Mouse (Mus musculus): Measurements from ENCODE around the gene Pam16. TPM values are rescaled to one million over a fixed set of nuclear protein-coding genes. Genes with fewer than 3 reads are reported as not detected.

Pam16 gene
- polyA plus RNA-seq, 1 experiment from 2014 or later: 192 TPM

GRCm38 (mm10) chr16:4649692-4650091 is 24.9 kb upstream of the Pam16 start:
- Histone ChIP-seq H3K4me2 (ENCODE audit: low read length) (no peak overlapping the region), H3K4me3 (ENCODE audit: low read depth, low read length) (no peak overlapping the region), H3K27me3 (replicated peaks; ENCODE audit: control insufficient read depth, insufficient read depth, low read length) (no peaks in the 10 kb centered on the region), H3K27ac (ENCODE audit: low read depth, low read length) (no peak overlapping the region), H3K9ac (ENCODE audit: low read length) (no peak overlapping the region), H3K9me3 (replicated peaks; ENCODE audit: control insufficient read depth, low read length) (no peaks in the 10 kb centered on the region), H3K4me1 (ENCODE audit: control insufficient read depth, insufficient read depth, low read length) (no peaks in the 10 kb centered on the region), H3K36me3 (ENCODE audit: control insufficient read depth, insufficient read depth, low read length) (peaks cover 15% of the 10 kb centered on the region; the same call in 1 of the 2 replicates)
- ATAC-seq (no peak), DNase-seq (ENCODE audit: low spot score) (no peak)
- WGBS: 92% methylated on average over 11 of the region's 11 CpGs

- no peak overlapping the region for H3K4me3 ChIP-seq (ENCODE audit: low read depth, low read length)
- H3K9ac ChIP-seq (ENCODE audit: low read length): no peak overlapping the region
- no peak overlapping the region for H3K27ac ChIP-seq (ENCODE audit: low read depth, low read length)
- H3K36me3 ChIP-seq (ENCODE audit: control insufficient read depth, insufficient read depth, low read length): peaks cover 15% of the 10 kb centered on the region; the same call in 1 of the 2 replicates
- no peak overlapping the region for H3K4me2 ChIP-seq (ENCODE audit: low read length)
- ATAC-seq (no peak), DNase-seq (ENCODE audit: low spot score) (no peak)
- peaks cover 2% of the 10 kb centered on the region for H3K4me1 ChIP-seq (ENCODE audit: control insufficient read depth, insufficient read depth, low read length)
- no peaks in the 10 kb centered on the region for H3K9me3 ChIP-seq (replicated peaks; ENCODE audit: control insufficient read depth, low read length)
- WGBS: 87% methylated on average over 5 of the region's 5 CpGs
- H3K27me3 ChIP-seq (replicated peaks; ENCODE audit: control insufficient read depth, insufficient read depth, low read length): no peaks in the 10 kb centered on the region
Measured at GRCm38 (mm10) chr16:4649211-4649610, 24.4 kb upstream of the Pam16 start.

GRCm38 (mm10) chr16:4648416-4649023 is 23.7 kb upstream of the Pam16 start:
- DNase-seq (ENCODE audit: low spot score) (no peak), ATAC-seq (no peak)
- no peak overlapping the region for H3K4me3 ChIP-seq (ENCODE audit: low read depth, low read length)
- no peak overlapping the region for H3K4me2 ChIP-seq (ENCODE audit: low read length)
- H3K27me3 ChIP-seq (replicated peaks; ENCODE audit: control insufficient read depth, insufficient read depth, low read length): no peaks in the 10 kb centered on the region
- peaks cover 8% of the 10 kb centered on the region for H3K4me1 ChIP-seq (ENCODE audit: control insufficient read depth, insufficient read depth, low read length)
- peaks cover 15% of the 10 kb centered on the region; the same call in 1 of the 2 replicates for H3K36me3 ChIP-seq (ENCODE audit: control insufficient read depth, insufficient read depth, low read length)
- H3K9me3 ChIP-seq (replicated peaks; ENCODE audit: control insufficient read depth, low read length): no peaks in the 10 kb centered on the region
- H3K9ac ChIP-seq (ENCODE audit: low read length): no peak overlapping the region
- H3K27ac ChIP-seq (ENCODE audit: low read depth, low read length): no peak overlapping the region
- WGBS: 88% methylated on average over 28 of the region's 28 CpGs

DNA sequence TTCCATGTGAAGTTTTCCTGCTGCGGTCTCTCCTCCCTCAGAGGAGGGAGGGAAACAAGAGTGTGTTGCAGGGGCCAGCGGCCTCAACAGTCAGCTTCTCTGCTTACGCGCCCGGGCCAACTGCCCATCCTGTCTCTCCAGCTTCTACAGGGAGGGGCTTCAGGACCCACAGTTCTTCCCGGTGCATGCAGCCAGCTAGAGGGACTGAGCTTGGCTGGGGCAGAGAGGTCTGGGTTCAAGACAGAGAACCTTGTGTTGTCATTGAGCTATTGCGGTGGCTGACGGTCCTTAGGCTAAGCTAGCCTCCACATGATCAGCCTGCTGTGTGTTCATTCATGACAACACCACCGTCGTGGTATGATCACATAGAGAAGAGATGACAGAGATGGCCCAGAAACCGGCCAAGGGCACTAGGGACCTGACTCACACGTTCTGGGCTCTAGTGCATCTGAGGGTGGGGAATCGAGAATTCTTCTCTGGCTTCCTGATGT is 22.9 kb upstream of the Pam16 start:
- Histone ChIP-seq H3K27me3 (replicated peaks; ENCODE audit: control insufficient read depth, insufficient read depth, low read length) (no peaks in the 10 kb centered on the region), H3K4me3 (ENCODE audit: low read depth, low read length) (no peak overlapping the region), H3K4me1 (ENCODE audit: control insufficient read depth, insufficient read depth, low read length) (peaks cover 16% of the 10 kb centered on the region), H3K36me3 (ENCODE audit: control insufficient read depth, insufficient read depth, low read length) (peaks cover 12% of the 10 kb centered on the region; the same call in 1 of the 2 replicates), H3K9ac (ENCODE audit: low read length) (no peak overlapping the region), H3K4me2 (ENCODE audit: low read length) (no peak overlapping the region), H3K9me3 (replicated peaks; ENCODE audit: control insufficient read depth, low read length) (no peaks in the 10 kb centered on the region), H3K27ac (ENCODE audit: low read depth, low read length) (no peak overlapping the region)
- no peak for DNase-seq (ENCODE audit: low spot score)
- ATAC-seq: no peak
- 81% methylated on average over 13 of the region's 13 CpGs for WGBS

DNA sequence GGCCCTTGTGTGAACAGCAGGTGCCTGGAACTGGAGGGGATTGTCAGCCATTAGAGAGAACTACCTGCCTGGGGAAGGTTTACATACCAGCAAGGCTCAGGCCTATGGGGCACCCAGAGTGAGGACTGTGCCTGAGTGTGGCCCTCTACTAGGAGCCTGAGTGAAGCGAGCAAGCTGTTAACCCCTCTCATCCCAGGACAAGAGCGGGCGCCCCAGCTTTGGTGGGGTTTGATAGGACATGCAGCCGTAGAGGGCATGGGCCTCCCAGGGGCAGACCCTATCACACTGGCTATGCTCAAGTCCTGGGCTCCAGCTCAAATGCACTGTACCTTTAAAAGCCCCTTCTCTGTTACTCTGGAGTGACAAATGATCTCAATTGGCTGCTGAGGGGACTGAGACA is 22.0 kb upstream of the Pam16 start:
- Histone ChIP-seq H3K9ac (ENCODE audit: low read length) (no peak overlapping the region), H3K9me3 (replicated peaks; ENCODE audit: control insufficient read depth, low read length) (no peaks in the 10 kb centered on the region), H3K4me2 (ENCODE audit: low read length) (no peak overlapping the region), H3K36me3 (ENCODE audit: control insufficient read depth, insufficient read depth, low read length) (peaks cover 11% of the 10 kb centered on the region; the same call in 1 of the 2 replicates), H3K4me1 (ENCODE audit: control insufficient read depth, insufficient read depth, low read length) (peaks cover 23% of the 10 kb centered on the region), H3K27me3 (replicated peaks; ENCODE audit: control insufficient read depth, insufficient read depth, low read length) (no peaks in the 10 kb centered on the region), H3K4me3 (ENCODE audit: low read depth, low read length) (no peak overlapping the region), H3K27ac (ENCODE audit: low read depth, low read length) (no peak overlapping the region)
- DNase-seq (ENCODE audit: low spot score) (no peak), ATAC-seq (no peak)
- 77% methylated on average over 4 of the region's 4 CpGs for WGBS

- no peaks in the 10 kb centered on the region for H3K9me3 ChIP-seq (replicated peaks; ENCODE audit: control insufficient read depth, low read length)
- H3K4me2 ChIP-seq (ENCODE audit: low read length): no peak overlapping the region
- DNase-seq (ENCODE audit: low spot score) (no peak), ATAC-seq (no peak)
- H3K36me3 ChIP-seq (ENCODE audit: control insufficient read depth, insufficient read depth, low read length): peaks cover 8% of the 10 kb centered on the region; the same call in 1 of the 2 replicates
- no peak overlapping the region for H3K9ac ChIP-seq (ENCODE audit: low read length)
- WGBS: 77% methylated on average over 4 of the region's 4 CpGs
- H3K27ac ChIP-seq (ENCODE audit: low read depth, low read length): no peak overlapping the region
- H3K27me3 ChIP-seq (replicated peaks; ENCODE audit: control insufficient read depth, insufficient read depth, low read length): no peaks in the 10 kb centered on the region
- no peak overlapping the region for H3K4me3 ChIP-seq (ENCODE audit: low read depth, low read length)
- peaks cover 23% of the 10 kb centered on the region for H3K4me1 ChIP-seq (ENCODE audit: control insufficient read depth, insufficient read depth, low read length)
Measured at GRCm38 (mm10) chr16:4645867-4646266, 21.1 kb upstream of the Pam16 start.

DNA sequence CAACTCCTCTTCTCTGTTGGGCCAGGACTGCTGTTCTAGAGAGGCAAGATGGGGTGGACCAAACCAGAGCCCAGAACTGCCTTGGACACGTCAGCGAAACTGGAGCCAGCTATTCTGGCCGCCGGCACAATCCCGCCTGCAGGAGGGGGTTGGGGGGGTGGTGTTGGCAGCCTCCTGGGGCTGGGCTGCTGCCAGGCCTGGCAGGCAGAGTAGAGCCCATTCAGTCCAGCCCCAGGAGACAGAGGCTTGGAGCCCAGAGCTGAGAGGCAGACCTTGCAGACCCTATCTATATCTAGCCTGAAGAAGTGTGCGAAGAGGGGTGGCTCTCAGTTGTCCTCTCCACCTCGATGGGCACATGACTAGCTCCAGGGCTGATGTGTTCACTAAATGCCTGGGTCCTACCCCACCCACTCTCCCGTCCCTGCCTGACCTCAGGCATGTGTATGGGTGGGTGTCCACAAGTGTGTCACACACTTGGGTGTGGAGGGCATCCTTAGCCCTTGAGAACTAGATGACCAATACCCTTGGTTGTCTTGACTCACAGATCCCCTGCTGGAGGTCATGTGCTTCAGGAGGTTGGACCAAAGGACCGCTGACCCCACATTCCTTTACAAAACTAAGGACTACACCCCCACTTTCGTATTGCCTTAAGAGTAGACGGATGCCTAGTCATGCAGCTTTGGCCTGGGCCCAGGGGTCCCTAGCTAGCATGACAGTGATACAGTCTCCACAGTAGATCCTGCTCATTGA is 19.1 kb upstream of the Pam16 start:
- no peaks in the 10 kb centered on the region for H3K9me3 ChIP-seq (replicated peaks; ENCODE audit: control insufficient read depth, low read length)
- DNase-seq (ENCODE audit: low spot score) (peak; percentile 76), ATAC-seq (peak; percentile 72)
- H3K4me3 ChIP-seq (ENCODE audit: low read depth, low read length): no peak overlapping the region
- H3K27me3 ChIP-seq (replicated peaks; ENCODE audit: control insufficient read depth, insufficient read depth, low read length): no peaks in the 10 kb centered on the region
- peaks cover 30% of the 10 kb centered on the region for H3K4me1 ChIP-seq (ENCODE audit: control insufficient read depth, insufficient read depth, low read length)
- no peak overlapping the region for H3K9ac ChIP-seq (ENCODE audit: low read length)
- peaks cover 3% of the 10 kb centered on the region; the same call in 1 of the 2 replicates for H3K36me3 ChIP-seq (ENCODE audit: control insufficient read depth, insufficient read depth, low read length)
- H3K27ac ChIP-seq (ENCODE audit: low read depth, low read length): no peak overlapping the region
- WGBS: 54% methylated on average over 11 of the region's 11 CpGs
- no peak overlapping the region for H3K4me2 ChIP-seq (ENCODE audit: low read length)

DNA sequence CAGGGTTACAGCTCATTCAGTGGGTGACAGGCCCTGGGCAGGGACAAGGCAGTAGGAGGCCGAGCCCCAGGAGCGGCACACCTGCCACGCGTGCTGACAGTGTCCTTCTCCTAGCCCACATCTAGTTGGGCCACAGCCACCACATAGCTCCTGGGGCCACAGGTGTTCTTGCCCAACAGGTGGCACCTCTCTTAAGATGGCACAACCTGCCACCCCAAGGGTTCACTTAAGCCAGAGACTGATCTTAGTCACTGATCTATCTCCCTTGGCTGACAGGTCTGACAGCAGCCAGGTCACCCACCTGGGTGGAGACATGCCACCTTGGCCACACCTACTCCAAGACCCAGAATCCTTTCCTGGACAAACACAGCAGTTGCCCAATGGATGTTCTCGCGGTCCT is 18.1 kb upstream of the Pam16 start:
- 92% methylated on average over 6 of the region's 6 CpGs for WGBS

GRCm38 (mm10) chr16:4642190-4642589 is 17.4 kb upstream of the Pam16 start:
- DNase-seq (ENCODE audit: low spot score) (peak; percentile 45), ATAC-seq (peak; percentile 11; the same call in 1 of the 2 replicates)
- no peaks in the 10 kb centered on the region for H3K36me3 ChIP-seq (ENCODE audit: control insufficient read depth, insufficient read depth, low read length)
- H3K4me1 ChIP-seq (ENCODE audit: control insufficient read depth, insufficient read depth, low read length): peaks cover 30% of the 10 kb centered on the region
- peak overlapping the region; percentile 27; the same call in 1 of the 2 replicates for H3K27ac ChIP-seq (ENCODE audit: low read depth, low read length)
- H3K9ac ChIP-seq (ENCODE audit: low read length): no peak overlapping the region; the same call in 1 of the 2 replicates
- H3K27me3 ChIP-seq (replicated peaks; ENCODE audit: control insufficient read depth, insufficient read depth, low read length): no peaks in the 10 kb centered on the region
- no peaks in the 10 kb centered on the region for H3K9me3 ChIP-seq (replicated peaks; ENCODE audit: control insufficient read depth, low read length)
- H3K4me2 ChIP-seq (ENCODE audit: low read length): no peak overlapping the region
- WGBS: 45% methylated on average over 13 of the region's 13 CpGs
- no peak overlapping the region for H3K4me3 ChIP-seq (ENCODE audit: low read depth, low read length)

More for the DNA sequence above, 18.1 kb upstream of the Pam16 start:
- ATAC-seq: no peak
- Histone ChIP-seq H3K27me3 (replicated peaks; ENCODE audit: control insufficient read depth, insufficient read depth, low read length) (no peaks in the 10 kb centered on the region), H3K9ac (ENCODE audit: low read length) (no peak overlapping the region), H3K4me2 (ENCODE audit: low read length) (no peak overlapping the region), H3K4me3 (ENCODE audit: low read depth, low read length) (no peak overlapping the region), H3K36me3 (ENCODE audit: control insufficient read depth, insufficient read depth, low read length) (no peaks in the 10 kb centered on the region), H3K9me3 (replicated peaks; ENCODE audit: control insufficient read depth, low read length) (no peaks in the 10 kb centered on the region), H3K4me1 (ENCODE audit: control insufficient read depth, insufficient read depth, low read length) (peaks cover 30% of the 10 kb centered on the region), H3K27ac (ENCODE audit: low read depth, low read length) (0 out of 2 replicates have a peak overlapping the region, but pooled peaks have one; percentile 33)
- no peak for DNase-seq (ENCODE audit: low spot score)
